In the genomic region with DNA sequence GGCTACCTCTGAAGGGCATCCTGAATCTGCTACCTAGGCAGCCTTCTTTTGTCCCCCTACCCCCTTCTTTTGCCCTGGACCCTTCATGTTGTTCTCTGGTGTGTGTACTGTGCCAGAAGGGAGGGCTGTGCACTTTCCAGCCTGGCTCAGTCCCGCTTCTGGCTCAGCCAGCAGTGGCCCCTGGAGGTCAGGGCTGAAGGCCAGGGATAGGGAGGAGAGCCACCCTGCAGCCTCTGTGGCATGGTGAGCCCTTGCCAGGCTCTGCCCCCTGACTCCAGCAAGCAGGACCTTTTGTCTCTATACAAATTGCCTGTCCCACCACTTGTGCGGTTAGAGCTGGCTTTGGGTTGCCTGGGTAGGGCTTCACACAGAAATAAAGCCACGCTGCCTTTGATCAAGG, we compare ENCODE assay signal across 19 mouse cellular contexts.
DNase-seq lines count a peak whose midpoint lies in the region; ATAC-seq and TF ChIP-seq lines count a peak whose summit lies in the region.
"Had no signal": no experiment of that assay in that cellular context is flagged by ENCODE, and none has a peak within 500 bp of the region (broad histone marks: within the 10 kb centered on the region; RNA-seq: fewer than 3 reads in every experiment).

No protein-coding gene starts in this region.

- H3K36me3 ChIP-seq in hindbrain, postnatal 0 days (ENCODE audit: insufficient read depth, low read length) = no peaks in the 10 kb centered on the region
- no peaks in the 10 kb centered on the region for H3K36me3 ChIP-seq in hindbrain, embryonic 13.5 days
- no peaks in the 10 kb centered on the region for H3K36me3 ChIP-seq in neural tube, embryonic 11.5 days (ENCODE audit: control insufficient read depth, insufficient read depth, low read length)
- no peaks in the 10 kb centered on the region for H3K36me3 ChIP-seq in neural tube, embryonic 15.5 days
- H3K36me3 ChIP-seq: embryonic facial prominence, embryonic 13.5 days; heart, embryonic 13.5 days; hindbrain, embryonic 15.5 days had no signal

- ATAC-seq in hindbrain, postnatal 0 days = no peak
- ATAC-seq in hindbrain, embryonic 13.5 days (ENCODE audit: low FRiP score) = no peak
- ATAC-seq in neural tube, embryonic 11.5 days (ENCODE audit: insufficient read depth, low FRiP score, low TSS enrichment) = no peak
- no peak for ATAC-seq in neural tube, embryonic 15.5 days (ENCODE audit: low FRiP score)
- ATAC-seq: forebrain, embryonic 14.5 days had no signal

- H3K9me3 ChIP-seq in hindbrain, postnatal 0 days (ENCODE audit: low read length) = no peaks in the 10 kb centered on the region
- H3K9me3 ChIP-seq in hindbrain, embryonic 13.5 days = no peaks in the 10 kb centered on the region
- H3K9me3 ChIP-seq in neural tube, embryonic 11.5 days (ENCODE audit: control insufficient read depth, low read length) = no peaks in the 10 kb centered on the region
- H3K9me3 ChIP-seq in neural tube, embryonic 15.5 days (replicated peaks) = no peaks in the 10 kb centered on the region
- H3K9me3 ChIP-seq: embryonic facial prominence, embryonic 13.5 days; heart, embryonic 13.5 days; hindbrain, embryonic 15.5 days had no signal

- DNase-seq in adrenal gland, postnatal 10 days = peak; percentile 63
- DNase-seq in adrenal gland, postnatal 4 days (ENCODE audit: low spot score in 2 of 2) = no peak
- peak; percentile 40 for DNase-seq in gastrocnemius, adult 18-20 months (ENCODE audit: low spot score)
- DNase-seq in gastrocnemius, postnatal 36 days = no peak
- peak; percentile 1 for DNase-seq in hindbrain, postnatal 0 days (ENCODE audit: low spot score)
- DNase-seq in neural tube, embryonic 11.5 days (ENCODE audit: low spot score) = no peak
- DNase-seq: cerebellum, adult 11-12 months; cerebellum, adult 9-10 months; cerebellum, postnatal 25 days; gastrocnemius, postnatal 14 days; heart, adult 11 months; heart, postnatal 36 days; kidney, adult 11 months had no signal

- intact Hi-C loops in gastrocnemius, postnatal 36 days (cut with DNase I) = no loop called here

- peaks cover 16% of the 10 kb centered on the region; the same call in 1 of the 2 replicates for H3K4me1 ChIP-seq in hindbrain, postnatal 0 days (ENCODE audit: insufficient read depth, low read length)
- H3K4me1 ChIP-seq in hindbrain, embryonic 13.5 days (replicated peaks) = peaks cover 44% of the 10 kb centered on the region
- peaks cover 18% of the 10 kb centered on the region for H3K4me1 ChIP-seq in neural tube, embryonic 11.5 days (ENCODE audit: control insufficient read depth, insufficient read depth, low read length)
- H3K4me1 ChIP-seq in neural tube, embryonic 15.5 days = peaks cover 28% of the 10 kb centered on the region

- no peak overlapping the region for H3K4me2 ChIP-seq in hindbrain, postnatal 0 days (ENCODE audit: low read depth, low read length)
- no peak overlapping the region for H3K4me2 ChIP-seq in hindbrain, embryonic 13.5 days
- H3K4me2 ChIP-seq in neural tube, embryonic 11.5 days (ENCODE audit: low read depth) = no peak overlapping the region
- H3K4me2 ChIP-seq in neural tube, embryonic 15.5 days = no peak overlapping the region
- H3K4me2 ChIP-seq: embryonic facial prominence, embryonic 13.5 days; heart, embryonic 13.5 days; hindbrain, embryonic 15.5 days had no signal

- WGBS in hindbrain, postnatal 0 days = 51% methylated on average over 3 of the region's 3 CpGs
- 64% methylated on average over 3 of the region's 3 CpGs for WGBS in hindbrain, embryonic 13.5 days
- WGBS in neural tube, embryonic 11.5 days = 62% methylated on average over 3 of the region's 3 CpGs
- 73% methylated on average over 3 of the region's 3 CpGs for WGBS in neural tube, embryonic 15.5 days

- no peak for TF ChIP-seq CTCF in hindbrain, postnatal 0 days (IDR thresholded peaks at IDR 0.05; ENCODE audit: low read depth)

- no peak overlapping the region for H3K4me3 ChIP-seq in hindbrain, postnatal 0 days (ENCODE audit: low read length)
- no peak overlapping the region for H3K4me3 ChIP-seq in hindbrain, embryonic 13.5 days
- H3K4me3 ChIP-seq in neural tube, embryonic 11.5 days (ENCODE audit: low read depth, low read length) = no peak overlapping the region
- H3K4me3 ChIP-seq in neural tube, embryonic 15.5 days (replicated peaks) = no peak overlapping the region
- H3K4me3 ChIP-seq: embryonic facial prominence, embryonic 13.5 days; heart, embryonic 13.5 days; hindbrain, embryonic 15.5 days had no signal

- H3K27me3 ChIP-seq in hindbrain, postnatal 0 days (ENCODE audit: insufficient read depth, low read length) = no peaks in the 10 kb centered on the region
- H3K27me3 ChIP-seq in hindbrain, embryonic 13.5 days = peaks cover 27% of the 10 kb centered on the region; the same call in 1 of the 2 replicates
- H3K27me3 ChIP-seq in neural tube, embryonic 11.5 days (ENCODE audit: control insufficient read depth, insufficient read depth, low read length) = no peaks in the 10 kb centered on the region
- H3K27me3 ChIP-seq in neural tube, embryonic 15.5 days (replicated peaks) = peaks cover 8% of the 10 kb centered on the region; the same call in 1 of the 2 replicates
- H3K27me3 ChIP-seq: embryonic facial prominence, embryonic 13.5 days had no signal

- no peak overlapping the region for H3K27ac ChIP-seq in hindbrain, postnatal 0 days
- no peak overlapping the region for H3K27ac ChIP-seq in hindbrain, embryonic 13.5 days
- H3K27ac ChIP-seq in neural tube, embryonic 11.5 days (ENCODE audit: low read depth, low read length) = 0 out of 2 replicates have a peak overlapping the region, but pooled peaks have one; percentile 4
- H3K27ac ChIP-seq in neural tube, embryonic 15.5 days (replicated peaks) = no peak overlapping the region
- H3K27ac ChIP-seq: embryonic facial prominence, embryonic 13.5 days; heart, embryonic 13.5 days; hindbrain, embryonic 15.5 days had no signal

- no peak overlapping the region for H3K9ac ChIP-seq in hindbrain, postnatal 0 days (replicated peaks; ENCODE audit: low read length)
- no peak overlapping the region for H3K9ac ChIP-seq in hindbrain, embryonic 13.5 days
- no peak overlapping the region for H3K9ac ChIP-seq in neural tube, embryonic 11.5 days (ENCODE audit: low read length)
- no peak overlapping the region for H3K9ac ChIP-seq in neural tube, embryonic 15.5 days (replicated peaks)
- H3K9ac ChIP-seq: embryonic facial prominence, embryonic 13.5 days; heart, embryonic 13.5 days; hindbrain, embryonic 15.5 days had no signal

Comparison
In these comparisons a context has a peak if more than half of its experiments do, and no peak if none do; other contexts are left out.
1. DNase-seq: peak in adrenal gland, postnatal 10 days (single experiment), gastrocnemius, adult 18-20 months (single experiment) and hindbrain, postnatal 0 days (single experiment); none in adrenal gland, postnatal 4 days (0 of 2), gastrocnemius, postnatal 36 days (0 of 2) and neural tube, embryonic 11.5 days (single experiment).